Mouse (Mus musculus) megakaryocyte, embryonic 14.5 days (primary cell): ENCODE data around the gene Msmb.

Experiments
- FLI1 ChIP-seq: IDR thresholded peaks from 2 replicates; pipeline ENCODE4 v1.6.1; 2012; ENCODE audit warnings: low read length, inconsistent platforms, mixed read lengths
- GATA1 ChIP-seq: IDR thresholded peaks from 3 replicates; pipeline ENCODE4 v1.6.1; 2012; ENCODE audit warnings: mixed read lengths, low read length, inconsistent platforms, borderline replicate concordance

DNA sequence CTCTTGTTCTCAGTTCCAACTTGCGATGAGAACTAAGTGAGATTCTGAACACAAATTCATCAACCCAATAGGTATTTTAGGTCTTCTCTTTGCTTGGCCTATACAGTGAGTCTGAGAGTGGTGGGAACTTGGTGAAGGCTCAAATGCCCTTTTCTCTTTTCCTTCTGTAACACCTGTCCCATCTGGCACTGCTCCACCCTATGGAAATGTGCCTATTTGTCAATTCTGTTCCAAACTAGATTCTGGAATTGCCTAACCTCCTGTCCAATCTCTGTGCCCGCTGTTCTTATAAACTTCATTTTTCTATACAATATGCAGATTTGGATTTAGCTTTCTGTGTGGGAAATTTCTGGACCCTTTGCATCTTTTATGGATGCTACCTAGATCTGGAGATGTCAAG lies 11.3 kb downstream of the Msmb start:
- TF ChIP-seq GATA1 (no peak), FLI1 (no peak)
